Mouse (Mus musculus) yolk sac, embryonic 10.5 days (tissue): ENCODE data around the gene Capza1.
A peak's percentile ranks its signal among the peaks of the same experiment; 100 is the strongest.
"Not testable (repeated sequence)": the region's sequence is repeated elsewhere in the genome, so short reads cannot be mapped to it uniquely, and the experiment has no call there.

Experiments used
- DNase-seq: peaks from one replicate; pipeline ENCODE4 v3.0.0-alpha.2; 2017; ENCODE audit warnings: low spot score

Capza1 gene

GRCm38 (mm10) chr3:104817481-104817990 lies 46.8 kb downstream of the Capza1 start:
- peak; percentile 71 for DNase-seq

- no peak for DNase-seq
These were observed 48.2 kb downstream of the Capza1 start for GRCm38 (mm10) chr3:104816130-104816529.

GRCm38 (mm10) chr3:104815346-104815745 lies 49.0 kb downstream of the Capza1 start:
- DNase-seq: no peak

- DNase-seq: no peak
These were observed 49.6 kb downstream of the Capza1 start for GRCm38 (mm10) chr3:104814746-104815145.

GRCm38 (mm10) chr3:104813227-104813626 lies 51.1 kb downstream of the Capza1 start:
- not testable (repeated sequence) for DNase-seq

GRCm38 (mm10) chr3:104812254-104812653 lies 52.1 kb downstream of the Capza1 start:
- DNase-seq: no peak

GRCm38 (mm10) chr3:104811752-104812151 lies 52.6 kb downstream of the Capza1 start:
- peak; percentile 63 for DNase-seq

GRCm38 (mm10) chr3:104805539-104805938 lies 58.8 kb downstream of the Capza1 start:
- DNase-seq: no peak

- DNase-seq: no peak
These were observed 60.0 kb downstream of the Capza1 start for GRCm38 (mm10) chr3:104804312-104804711.

- DNase-seq: no peak
These were observed 62.8 kb downstream of the Capza1 start for GRCm38 (mm10) chr3:104801481-104801880.

- no peak for DNase-seq
These were observed 63.6 kb downstream of the Capza1 start for GRCm38 (mm10) chr3:104800681-104801080.

GRCm38 (mm10) chr3:104796430-104797082 lies 67.7 kb downstream of the Capza1 start:
- DNase-seq: peak; percentile 87

- peak; percentile 32 for DNase-seq
These were observed 68.5 kb downstream of the Capza1 start for GRCm38 (mm10) chr3:104795661-104796340.

GRCm38 (mm10) chr3:104794953-104795470 lies 69.3 kb downstream of the Capza1 start:
- DNase-seq: peak; percentile 18

- DNase-seq: peak; percentile 99
These were observed 70.2 kb downstream of the Capza1 start for GRCm38 (mm10) chr3:104793871-104794828.

GRCm38 (mm10) chr3:104792360-104793270 lies 71.7 kb downstream of the Capza1 start:
- peak; percentile 65 for DNase-seq

- no peak for DNase-seq
These were observed 72.6 kb downstream of the Capza1 start for GRCm38 (mm10) chr3:104791671-104792070.

GRCm38 (mm10) chr3:104791017-104791416 lies 73.3 kb downstream of the Capza1 start:
- DNase-seq: no peak

- peak; percentile 82 for DNase-seq
These were observed 73.8 kb downstream of the Capza1 start for GRCm38 (mm10) chr3:104790401-104790937.

- DNase-seq: peak; percentile 21
These were observed 74.5 kb downstream of the Capza1 start for GRCm38 (mm10) chr3:104789822-104790221.

GRCm38 (mm10) chr3:104789312-104789605 lies 75.0 kb downstream of the Capza1 start:
- no peak for DNase-seq
